Mouse (Mus musculus) midbrain, embryonic 14.5 days (tissue): ENCODE data around the gene Ccdc187. TPM values are rescaled to one million over a fixed set of nuclear protein-coding genes. Genes with fewer than 3 reads are reported as not detected.

ENCODE experiments used
- ATAC-seq: fragments of 200-750 bp; cut with Nextera tagmentation; 2 replicates; pipeline ENCODE4 v1.8.0; 2017; ENCODE audit warnings: moderate number of reproducible peaks, moderate library complexity; ENCODE audit not compliant: low FRiP score, low TSS enrichment
- DNase-seq: peaks from one replicate; pipeline ENCODE4 v3.0.0-alpha.2; 2015
- H3K27ac ChIP-seq: fragments of 300-500 bp; sonication (generic); replicated peaks from 2 replicates; pipeline ENCODE4 v1.5.1; 2014; ENCODE audit warnings: mild to moderate bottlenecking, low read depth, low read length, moderate library complexity
- H3K27me3 ChIP-seq: fragments of 300-500 bp; sonication (generic); 2 replicates; pipeline ENCODE4 v1.6.1; 2014; ENCODE audit warnings: low read length, control low read depth, mixed read lengths; ENCODE audit not compliant: control insufficient read depth, insufficient read depth
- H3K36me3 ChIP-seq: fragments of 300-500 bp; sonication (generic); 2 replicates; pipeline ENCODE4 v1.6.1; 2014; ENCODE audit warnings: low read length, control low read depth; ENCODE audit not compliant: control insufficient read depth, insufficient read depth
- H3K4me1 ChIP-seq: fragments of 300-500 bp; sonication (generic); 2 replicates; pipeline ENCODE4 v1.6.1; 2014; ENCODE audit warnings: mild to moderate bottlenecking, antibody characterized with exemption, low read length, control low read depth; ENCODE audit not compliant: control insufficient read depth, insufficient read depth
- H3K4me2 ChIP-seq: fragments of 300-500 bp; sonication (generic); 2 replicates; pipeline ENCODE4 v1.6.1; 2014; ENCODE audit warnings: mild to moderate bottlenecking, low read length, moderate library complexity
- H3K4me3 ChIP-seq: fragments of 300-500 bp; sonication (generic); replicated peaks from 2 replicates; pipeline ENCODE4 v1.5.1; 2014; ENCODE audit warnings: low read depth, low read length
- H3K9ac ChIP-seq: fragments of 300-500 bp; sonication (generic); replicated peaks from 2 replicates; pipeline ENCODE4 v1.6.1; 2014; ENCODE audit warnings: mild to moderate bottlenecking, low read length, moderate library complexity
- H3K9me3 ChIP-seq: fragments of 300-500 bp; sonication (generic); 2 replicates; pipeline ENCODE4 v1.6.1; 2016; ENCODE audit warnings: low read length, control low read depth, mixed read lengths; ENCODE audit not compliant: control insufficient read depth
- WGBS: fragments of 180-500 bp; shearing (Covaris S2); extraction: QIAGEN DNeasy Blood & Tissue Kit; methylation state at CpG from one replicate; pipeline ENCODE4 v1.1.7; 2014; 5-methylcytosine and 5-hydroxymethylcytosine counted together
- polyA plus RNA-seq: library from polyadenylated mRNA; unstranded; fragments of >200 nt; fragmentation: Nextera tagmentation; extraction: Ambion mirVana; gene quantifications from 2 replicates; pipeline ENCODE4 v1.2.1, GENCODE M21; 2014

The Ccdc187 gene
- polyA plus RNA-seq, 1 experiment from 2014 or later = 0.20 TPM

DNA sequence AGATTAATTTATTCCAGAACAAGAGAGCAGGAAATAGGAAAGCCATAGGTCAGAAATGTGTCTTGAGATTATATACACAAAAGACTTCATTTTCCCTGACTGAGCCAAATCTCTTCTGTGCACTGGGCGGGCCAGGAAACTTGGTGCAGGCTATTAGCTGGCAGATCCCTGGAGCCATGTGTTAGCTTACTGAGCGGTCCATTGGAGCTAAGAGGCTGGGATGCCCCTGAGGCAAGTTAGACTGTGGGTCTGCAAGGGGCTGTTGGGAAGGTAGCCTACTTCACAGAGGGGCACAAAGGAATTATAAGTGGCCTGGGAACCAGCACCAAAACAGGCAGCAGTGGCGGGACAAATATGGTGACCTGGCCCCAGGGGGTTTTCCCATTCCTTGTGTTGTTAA is 53.5 kb downstream of the Ccdc187 start:
- Histone ChIP-seq H3K36me3 (no peaks in the 10 kb centered on the region), H3K4me3 (no peak overlapping the region), H3K9ac (no peak overlapping the region), H3K9me3 (no peaks in the 10 kb centered on the region), H3K27ac (no peak overlapping the region), H3K27me3 (no peaks in the 10 kb centered on the region), H3K4me1 (peaks cover 9% of the 10 kb centered on the region), H3K4me2 (no peak overlapping the region)
- no peak for ATAC-seq
- WGBS = 68% methylated on average over 3 of the region's 3 CpGs
- DNase-seq = no peak

DNA sequence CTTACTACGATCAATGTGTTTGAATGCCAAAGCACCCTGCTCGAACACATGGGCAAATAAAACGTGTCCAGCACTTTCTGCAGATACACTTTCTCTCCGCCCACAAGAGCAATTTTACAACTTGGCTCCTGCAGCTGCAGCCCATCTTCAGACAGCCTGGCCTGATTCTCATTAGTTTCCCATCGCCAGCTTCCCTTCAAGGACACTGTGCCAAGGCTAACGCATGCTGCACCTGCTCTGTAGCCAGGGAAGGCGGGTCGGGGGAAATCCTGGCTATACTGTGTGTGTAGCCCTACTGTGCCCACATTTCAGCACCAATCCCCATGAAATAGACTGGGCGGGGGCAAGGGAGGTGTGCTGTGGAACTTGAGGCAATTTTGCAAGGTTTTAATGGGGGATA is 54.0 kb downstream of the Ccdc187 start:
- no peak overlapping the region for H3K9ac ChIP-seq
- H3K4me3 ChIP-seq = no peak overlapping the region
- H3K27me3 ChIP-seq = no peaks in the 10 kb centered on the region
- H3K9me3 ChIP-seq = no peaks in the 10 kb centered on the region
- H3K27ac ChIP-seq = no peak overlapping the region
- DNase-seq (peak; percentile 8), ATAC-seq (no peak)
- H3K4me1 ChIP-seq = peaks cover 9% of the 10 kb centered on the region
- WGBS = 71% methylated on average over 9 of the region's 9 CpGs
- H3K4me2 ChIP-seq = no peak overlapping the region
- H3K36me3 ChIP-seq = no peaks in the 10 kb centered on the region

DNA sequence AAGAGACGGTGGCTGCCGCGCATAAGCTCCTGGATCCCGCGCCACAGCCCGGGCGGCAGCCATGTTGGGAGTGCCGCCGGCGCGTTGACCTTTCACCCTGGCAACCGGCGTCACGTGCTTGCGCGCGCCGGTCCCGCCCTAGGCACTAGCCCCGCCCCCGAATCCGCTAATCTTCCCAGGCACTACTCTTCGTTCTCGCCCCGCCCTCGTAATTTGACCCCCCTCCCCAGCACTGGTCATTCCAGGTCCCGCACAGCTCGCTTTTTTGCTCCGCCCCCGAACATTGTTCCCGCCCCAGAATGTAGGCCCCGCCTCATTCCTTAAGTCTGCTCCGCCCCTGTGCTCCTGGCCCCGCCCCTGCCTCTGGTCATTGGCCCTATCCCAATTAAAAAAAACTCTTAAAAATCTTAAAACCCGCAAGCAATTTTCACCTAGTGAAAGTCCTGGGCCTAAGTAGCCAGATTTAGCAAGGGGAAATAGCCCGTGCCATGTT is 57.0 kb downstream of the Ccdc187 start, which contains the start of gene Qsox2:
Gene Qsox2 (minus strand): TSS at position 236 of the 493 bp plus-strand sequence.
- peaks cover 9% of the 10 kb centered on the region for H3K4me1 ChIP-seq
- H3K9ac ChIP-seq = peak within 1 kb of the TSS; percentile 84
- DNase-seq (peak; percentile 95), ATAC-seq (peak; percentile 88)
- H3K9me3 ChIP-seq = no peaks in the 10 kb centered on the region
- H3K4me2 ChIP-seq = peak within 1 kb of the TSS; percentile 86
- peak within 1 kb of the TSS; percentile 91 for H3K4me3 ChIP-seq
- 2% methylated on average over 36 of the region's 36 CpGs for WGBS
- peak within 1 kb of the TSS; percentile 85 for H3K27ac ChIP-seq
- no peaks in the 10 kb centered on the region for H3K36me3 ChIP-seq
- no peaks in the 10 kb centered on the region for H3K27me3 ChIP-seq

DNA sequence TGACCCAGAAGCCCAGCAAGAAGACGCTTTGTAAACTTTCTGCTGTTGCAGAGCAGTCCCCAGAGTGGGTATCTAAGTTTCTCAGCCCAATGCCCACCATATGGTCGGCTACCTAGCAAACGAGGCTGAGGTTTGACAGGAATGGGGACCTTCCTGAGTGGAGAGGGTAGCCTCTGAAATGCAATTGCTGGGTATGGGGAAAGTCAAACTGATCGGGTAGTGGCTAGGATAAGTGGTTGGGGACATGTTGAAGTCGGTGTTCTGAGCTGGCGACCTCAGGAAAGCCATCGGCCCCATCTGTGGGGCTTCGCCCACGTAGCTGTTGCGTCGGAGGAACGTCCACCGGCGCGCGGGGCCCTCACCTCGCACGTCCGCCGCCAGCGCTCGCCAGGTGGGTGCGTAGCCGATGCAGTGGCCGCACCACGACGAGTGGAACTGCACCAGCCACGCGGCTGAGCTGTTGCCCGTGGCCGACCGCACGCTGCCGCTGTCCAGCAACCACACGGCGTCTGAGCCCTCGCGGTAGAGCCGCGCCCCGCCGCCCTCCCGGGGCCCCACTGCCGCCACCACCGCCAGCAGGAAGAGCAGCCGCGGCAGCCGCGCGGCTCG is 57.6 kb downstream of the Ccdc187 start:
- H3K4me3 ChIP-seq = peak overlapping the region; percentile 91
- peak overlapping the region; percentile 85 for H3K27ac ChIP-seq
- peak overlapping the region; percentile 86 for H3K4me2 ChIP-seq
- no peaks in the 10 kb centered on the region for H3K36me3 ChIP-seq
- DNase-seq = no peak
- peak; percentile 29 for ATAC-seq
- no peaks in the 10 kb centered on the region for H3K9me3 ChIP-seq
- H3K27me3 ChIP-seq = no peaks in the 10 kb centered on the region
- WGBS = under 1% methylated on average over 51 of the region's 51 CpGs
- peaks cover 9% of the 10 kb centered on the region for H3K4me1 ChIP-seq
- H3K9ac ChIP-seq = peak overlapping the region; percentile 84

DNA sequence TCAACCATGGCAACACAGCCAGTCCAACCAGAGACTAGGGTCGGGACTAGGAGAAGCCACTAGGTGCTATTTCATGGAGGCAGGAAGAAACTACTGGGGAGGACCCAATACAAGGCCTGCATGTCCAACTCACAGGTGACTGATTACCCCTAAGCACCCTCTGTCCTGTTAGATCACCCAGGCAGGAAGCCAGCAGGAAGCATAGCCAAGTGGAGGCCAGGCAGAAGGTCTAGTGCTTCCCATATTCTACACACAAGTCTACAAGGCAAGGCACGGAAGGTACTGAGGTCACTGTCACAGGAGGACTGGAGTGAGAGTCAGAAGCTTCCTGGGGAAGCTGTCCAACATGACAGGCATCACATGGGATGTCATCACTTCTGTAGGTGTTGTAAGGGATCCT is 59.6 kb downstream of the Ccdc187 start:
- no peaks in the 10 kb centered on the region for H3K36me3 ChIP-seq
- H3K27me3 ChIP-seq = no peaks in the 10 kb centered on the region
- H3K4me1 ChIP-seq = peaks cover 9% of the 10 kb centered on the region
- H3K9ac ChIP-seq = no peak overlapping the region
- no peak for DNase-seq
- H3K4me3 ChIP-seq = no peak overlapping the region
- H3K4me2 ChIP-seq = no peak overlapping the region
- 90% methylated on average over 2 of the region's 2 CpGs for WGBS
- ATAC-seq = no peak
- H3K9me3 ChIP-seq = no peaks in the 10 kb centered on the region
- no peak overlapping the region for H3K27ac ChIP-seq

DNA sequence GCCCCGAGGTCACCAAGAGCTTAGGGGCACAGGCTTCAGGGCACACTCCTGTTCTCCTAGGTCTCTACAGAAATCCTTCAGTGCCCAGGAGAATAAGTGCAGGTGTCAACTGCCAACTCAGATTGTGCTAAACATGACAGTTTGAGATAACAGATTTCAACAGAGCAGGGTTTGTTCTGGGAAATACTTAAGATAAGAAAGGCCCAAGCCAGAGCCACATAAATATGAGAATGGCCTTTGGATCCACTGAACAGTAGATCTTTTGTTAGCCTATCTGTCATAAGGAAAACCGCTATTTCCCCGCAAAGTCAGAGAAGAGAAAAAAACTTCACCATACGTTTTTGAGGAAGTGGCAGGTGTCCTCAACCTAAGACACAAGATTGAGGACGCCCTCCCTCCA is 60.1 kb downstream of the Ccdc187 start:
- H3K4me1 ChIP-seq = peaks cover 9% of the 10 kb centered on the region
- H3K4me3 ChIP-seq = no peak overlapping the region
- H3K36me3 ChIP-seq = no peaks in the 10 kb centered on the region
- H3K4me2 ChIP-seq = no peak overlapping the region
- ATAC-seq = no peak
- no peaks in the 10 kb centered on the region for H3K9me3 ChIP-seq
- H3K27me3 ChIP-seq = no peaks in the 10 kb centered on the region
- DNase-seq = no peak
- no peak overlapping the region for H3K27ac ChIP-seq
- no peak overlapping the region for H3K9ac ChIP-seq
- 83% methylated on average over 5 of the region's 5 CpGs for WGBS

DNA sequence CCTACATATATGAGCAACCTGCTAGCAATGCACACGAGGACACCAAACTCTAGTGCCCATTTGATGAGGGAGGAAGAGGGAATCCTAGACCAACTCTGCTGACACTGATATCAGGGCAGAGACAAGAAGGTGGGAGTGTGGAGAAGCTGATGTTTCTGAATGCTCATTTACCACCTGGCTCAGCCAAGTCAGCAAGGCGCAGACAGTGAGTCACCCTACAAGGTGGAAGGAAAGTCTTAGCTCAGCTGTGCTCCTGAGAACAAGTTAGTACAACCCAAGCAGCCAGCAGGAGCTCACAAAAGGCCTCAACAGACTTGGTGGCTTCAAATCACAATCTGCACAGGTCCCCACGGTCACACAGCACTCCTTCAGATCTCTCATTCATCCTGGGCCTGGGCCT is 63.0 kb downstream of the Ccdc187 start:
- H3K27me3 ChIP-seq = no peaks in the 10 kb centered on the region
- no peak for DNase-seq
- H3K9ac ChIP-seq = no peak overlapping the region
- WGBS = 90% methylated on average over 3 of the region's 3 CpGs
- no peak overlapping the region for H3K27ac ChIP-seq
- no peaks in the 10 kb centered on the region for H3K9me3 ChIP-seq
- H3K4me2 ChIP-seq = no peak overlapping the region
- 0 out of 2 replicates have a peak, but pooled peaks cover 4% of the 10 kb centered on the region for H3K36me3 ChIP-seq
- H3K4me3 ChIP-seq = no peak overlapping the region
- H3K4me1 ChIP-seq = peaks cover 6% of the 10 kb centered on the region
- no peak for ATAC-seq

DNA sequence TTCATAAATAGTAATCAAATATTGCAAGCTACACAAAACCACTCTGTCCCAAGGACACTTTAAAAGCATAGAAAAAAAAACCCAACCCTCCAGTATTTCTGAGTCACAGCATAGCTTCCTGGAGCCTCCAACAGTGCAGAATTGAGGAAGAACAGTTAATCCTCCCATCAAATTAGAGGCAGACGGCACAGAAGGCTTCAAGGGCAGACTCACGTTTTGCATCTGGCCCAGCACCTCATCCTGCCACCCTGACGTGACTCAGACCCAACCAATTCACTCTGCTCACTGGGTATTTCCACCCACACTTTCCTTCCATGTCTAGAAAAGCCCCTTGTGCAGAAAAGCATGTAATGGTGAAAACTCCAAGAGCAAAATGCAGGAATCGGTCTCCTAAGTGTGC is 64.1 kb downstream of the Ccdc187 start:
- Histone ChIP-seq H3K36me3 (peaks cover 13% of the 10 kb centered on the region), H3K4me3 (no peak overlapping the region), H3K4me1 (no peaks in the 10 kb centered on the region), H3K27me3 (no peaks in the 10 kb centered on the region), H3K9me3 (no peaks in the 10 kb centered on the region), H3K27ac (no peak overlapping the region), H3K4me2 (no peak overlapping the region), H3K9ac (no peak overlapping the region)
- ATAC-seq = no peak
- WGBS = 70% methylated on average over 4 of the region's 4 CpGs
- no peak for DNase-seq

DNA sequence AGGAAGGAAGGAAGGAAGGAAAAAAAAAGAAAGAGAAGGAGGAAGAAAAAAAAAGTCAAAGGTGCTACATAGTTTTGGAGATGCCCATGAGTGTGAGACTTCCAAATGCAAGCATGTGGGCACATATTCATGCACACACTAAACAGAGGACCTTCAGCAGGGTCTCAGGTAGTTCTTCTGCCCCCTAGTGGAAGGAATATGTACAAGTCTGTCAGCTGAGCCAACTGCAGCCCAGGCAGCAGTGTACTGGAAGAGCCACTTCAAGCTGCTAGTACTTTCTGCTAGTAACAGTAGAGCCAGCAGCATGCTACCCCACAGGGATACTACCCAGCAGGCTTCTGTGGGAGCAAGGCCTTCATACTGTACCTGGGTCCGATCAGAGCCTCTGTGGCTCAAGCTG is 66.6 kb downstream of the Ccdc187 start:
- Histone ChIP-seq H3K27ac (no peak overlapping the region), H3K36me3 (peaks cover 35% of the 10 kb centered on the region), H3K9me3 (no peaks in the 10 kb centered on the region), H3K4me2 (no peak overlapping the region), H3K4me1 (no peaks in the 10 kb centered on the region), H3K9ac (no peak overlapping the region), H3K4me3 (no peak overlapping the region), H3K27me3 (no peaks in the 10 kb centered on the region)
- DNase-seq (peak; percentile 93), ATAC-seq (0 out of 2 replicates have a peak, but pooled peaks have one; percentile 34)
- 64% methylated on average over 1 of the region's 1 CpGs for WGBS
